Mouse (Mus musculus) frontal cortex, postnatal 36 days (tissue): Measurements from ENCODE around the gene Neurl1a.

Source experiments
- DNase-seq, 2 experiments: peaks; one replicate each; pipeline ENCODE4 v3.0.0; 2022; ENCODE audit warnings: low spot score in 2 of 2

Gene Neurl1a

DNA sequence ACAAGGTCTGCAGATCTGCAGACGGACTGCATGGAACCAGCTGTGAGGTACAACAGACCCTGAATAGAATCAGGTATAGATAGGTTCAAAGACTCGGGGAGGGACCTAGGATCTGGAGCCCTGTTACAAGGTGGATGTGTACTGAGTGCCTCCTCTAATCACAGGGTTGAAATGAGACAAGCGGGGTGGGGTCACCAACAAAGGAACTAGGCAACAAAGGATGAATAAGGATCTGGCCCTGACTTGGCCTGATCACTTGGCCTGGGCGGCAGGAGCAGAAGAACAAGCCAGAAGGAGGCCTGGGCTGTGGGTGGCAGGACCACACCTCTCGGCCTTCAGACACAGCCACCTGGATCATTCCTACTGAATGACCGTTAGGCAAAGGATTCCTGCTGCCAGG lies 107.0 kb downstream of the Neurl1a start:
- DNase-seq, result no peak

DNA sequence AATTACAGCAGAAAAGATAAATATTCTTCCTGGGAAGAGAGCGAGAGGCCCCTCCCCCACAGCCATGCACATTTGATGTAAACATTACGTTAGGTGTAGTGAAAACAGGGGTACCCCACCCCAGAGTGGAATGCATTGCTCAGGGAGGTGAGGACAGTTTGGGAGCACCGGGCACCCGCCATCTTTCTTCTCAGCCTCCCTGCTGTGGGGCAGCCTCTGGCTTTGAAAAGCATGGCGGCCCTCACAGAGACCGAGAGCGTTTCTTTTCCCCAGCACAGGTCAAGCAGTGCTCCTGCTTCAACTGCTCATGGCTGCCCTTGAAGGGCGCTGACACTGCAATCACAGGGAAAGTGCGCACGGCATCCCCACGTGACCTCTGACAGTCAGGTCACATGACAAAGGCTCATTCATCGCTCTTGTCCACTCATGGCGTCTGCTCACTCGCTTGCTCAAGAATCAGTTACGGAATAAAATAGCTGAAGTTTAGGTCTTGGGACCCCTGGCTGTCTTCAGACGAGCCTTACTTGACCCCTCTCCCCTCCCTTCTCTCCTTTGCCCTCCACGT lies 108.3 kb downstream of the Neurl1a start:
- DNase-seq, result no peak

DNA sequence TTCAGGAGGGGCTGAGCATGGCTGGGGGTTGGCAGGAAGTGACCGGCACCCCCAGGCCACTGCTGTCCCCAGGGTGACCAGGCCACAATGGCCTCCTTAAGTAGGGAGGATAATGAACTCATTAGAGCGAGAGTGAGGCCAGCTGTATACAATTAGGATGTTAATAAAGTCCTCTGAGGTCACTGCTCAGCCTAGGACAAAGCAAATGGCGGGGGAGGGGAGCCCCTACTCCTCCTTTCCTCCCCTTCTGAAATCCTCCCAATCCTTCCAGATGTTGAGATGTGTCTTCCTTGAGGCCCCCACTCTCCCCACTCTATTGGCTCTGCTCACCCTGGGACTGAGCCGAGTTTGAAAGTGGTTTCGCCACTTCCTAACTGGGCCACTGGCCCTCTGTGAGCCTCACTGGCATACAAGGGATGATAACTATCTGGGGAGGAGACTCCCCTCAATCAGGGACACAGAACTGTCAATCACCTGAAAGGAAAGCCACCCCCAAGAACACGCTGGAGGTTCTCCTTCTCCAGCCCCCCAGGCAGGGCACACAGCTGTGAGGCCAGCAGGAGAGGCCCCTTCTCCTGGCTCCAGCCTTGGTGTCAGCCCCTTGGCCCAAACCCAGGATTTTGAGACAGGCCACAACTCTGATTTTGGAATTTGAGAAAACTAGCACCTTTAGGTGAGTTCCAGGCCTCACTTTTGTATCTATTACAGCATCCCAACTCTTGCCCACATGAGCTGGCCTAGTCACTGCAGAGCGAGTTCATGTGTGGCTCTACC lies 112.9 kb downstream of the Neurl1a start:
- DNase-seq, result no peak

DNA sequence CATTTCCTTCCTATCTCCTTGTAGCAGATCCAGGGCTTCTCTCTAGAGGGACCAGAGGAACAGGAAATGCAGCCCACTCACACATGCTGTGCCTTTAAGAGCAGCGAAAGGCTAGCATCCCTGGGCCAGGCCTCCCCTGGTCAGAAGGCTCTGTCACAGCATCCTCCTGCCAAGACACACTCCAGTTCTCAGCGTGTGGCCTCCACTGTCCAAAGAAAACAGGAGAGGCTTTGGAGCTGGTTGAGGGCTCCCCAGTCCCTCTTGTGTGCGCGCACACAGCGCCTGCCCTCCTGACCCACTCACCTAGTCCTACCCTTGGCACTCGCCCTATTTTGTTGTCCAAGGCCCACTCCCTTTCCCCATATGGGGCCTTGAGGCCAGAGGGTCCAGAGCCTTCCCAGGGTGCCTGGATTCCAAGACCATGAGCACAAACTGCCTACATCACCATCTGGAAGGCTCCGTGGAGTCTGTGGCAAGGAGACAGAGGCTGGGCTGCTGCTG lies 113.9 kb downstream of the Neurl1a start:
- no peak for DNase-seq

DNA sequence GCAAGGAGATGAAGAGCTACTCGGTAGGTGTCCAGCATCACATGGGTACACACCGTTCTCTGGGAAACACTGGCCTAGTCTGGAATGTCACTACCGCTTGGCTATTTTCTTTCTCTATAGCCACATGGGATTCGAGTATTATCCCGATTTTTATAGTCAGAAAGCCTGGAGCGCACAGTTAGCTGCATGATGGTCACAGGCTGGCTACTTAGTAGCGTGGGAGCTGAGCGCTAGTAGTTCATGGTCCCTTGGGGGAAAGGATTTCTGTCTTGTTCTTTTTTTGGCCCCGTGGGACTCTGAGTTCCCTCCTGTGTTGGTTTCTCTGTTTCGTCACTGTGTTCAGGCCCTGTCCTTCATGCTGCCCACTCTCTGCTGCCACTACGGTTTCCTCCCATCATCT lies 119.5 kb downstream of the Neurl1a start:
- no peak for DNase-seq

DNA sequence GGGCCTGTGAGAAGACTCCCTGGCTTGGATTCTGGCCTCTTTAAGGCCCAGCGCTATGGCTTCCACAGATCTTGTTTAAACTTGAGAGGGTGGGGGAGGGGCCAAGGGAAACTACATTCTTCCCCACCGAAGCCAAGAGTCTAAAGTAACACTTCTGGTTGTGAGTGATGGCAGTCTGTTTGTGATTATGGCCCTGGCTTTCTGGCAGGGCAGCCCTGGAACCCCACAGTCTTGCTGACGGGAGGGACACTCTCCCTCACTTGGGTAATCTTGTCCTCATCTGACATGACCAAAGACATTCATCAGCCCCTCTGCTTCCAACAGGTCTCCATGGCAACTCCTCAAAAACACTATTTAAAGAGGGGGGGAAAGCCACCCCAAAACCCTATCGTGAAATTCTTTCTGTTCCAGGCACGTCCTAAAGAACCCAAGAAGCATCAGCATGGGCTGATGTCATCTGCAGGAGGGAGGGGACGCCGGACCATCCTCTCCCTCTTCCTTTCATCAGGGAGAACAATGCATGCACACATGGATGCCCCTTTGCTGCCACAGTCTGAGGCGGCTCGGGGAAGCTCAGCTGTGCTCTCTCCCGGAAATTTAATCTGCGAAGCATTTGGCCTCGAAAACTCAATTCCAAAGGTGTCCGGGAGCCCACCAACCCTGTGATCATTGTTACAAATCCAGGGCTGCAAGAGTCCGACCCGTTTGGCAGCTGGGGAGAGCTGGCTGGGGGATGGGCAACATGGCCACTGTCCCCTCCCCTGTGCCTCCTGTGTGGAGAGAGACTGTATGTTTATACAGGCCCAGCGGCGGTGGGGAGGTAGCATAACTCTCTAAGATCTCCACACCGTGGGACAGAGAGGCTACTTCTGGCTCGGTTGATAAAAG lies 122.9 kb downstream of the Neurl1a start:
- DNase-seq, result no peak

DNA sequence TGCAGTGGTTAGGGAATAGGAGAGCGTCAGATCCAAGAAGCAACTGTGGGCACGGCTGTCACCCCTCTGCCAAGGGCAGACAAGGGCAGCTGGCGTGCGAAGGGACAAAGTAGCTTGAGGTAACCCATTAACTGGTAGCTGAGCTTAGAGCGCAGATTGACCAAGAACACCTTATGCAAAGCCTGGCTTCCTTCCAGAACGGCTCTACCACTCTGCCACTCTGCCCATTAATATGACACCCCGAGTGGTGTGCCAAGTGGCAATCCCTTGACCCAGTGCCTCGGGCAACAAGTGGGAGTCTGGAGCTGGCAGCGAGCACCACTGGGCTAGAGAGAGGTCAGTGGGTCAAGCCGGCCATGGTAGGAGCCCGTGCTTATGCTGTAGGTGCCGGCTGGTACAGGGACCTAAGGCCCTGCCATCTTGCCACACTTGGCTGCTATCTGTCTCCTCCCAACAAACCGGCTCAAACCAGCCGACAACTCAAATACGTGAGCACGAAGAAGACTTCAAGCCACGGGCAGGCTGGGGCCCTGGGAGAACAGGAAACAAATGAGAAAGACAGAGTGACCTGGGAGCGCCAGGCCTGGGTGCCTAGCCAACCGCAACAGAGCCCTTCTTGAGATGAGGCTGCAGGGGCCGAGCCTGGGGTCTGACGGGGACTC lies 123.7 kb downstream of the Neurl1a start:
- DNase-seq, result no peak

DNA sequence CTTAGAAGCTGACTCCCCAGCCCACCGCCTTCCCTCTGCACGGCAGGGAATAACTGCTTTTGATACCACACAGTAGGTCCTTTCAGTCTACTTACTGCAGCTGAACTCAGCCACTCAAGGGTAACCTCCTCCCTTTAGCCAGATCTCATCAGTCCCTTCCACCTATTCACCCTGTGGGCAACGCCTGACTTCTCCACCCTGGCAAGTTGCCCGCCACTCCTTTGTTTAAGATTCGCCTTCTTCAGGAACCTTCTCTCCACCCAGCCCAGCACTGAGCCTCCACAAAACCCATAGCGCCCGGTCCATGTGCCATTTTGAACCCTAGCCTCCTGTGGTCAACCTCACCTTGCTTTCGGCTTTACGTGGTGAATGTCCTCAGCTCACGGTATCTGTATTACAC lies 124.5 kb downstream of the Neurl1a start:
- no peak for DNase-seq

DNA sequence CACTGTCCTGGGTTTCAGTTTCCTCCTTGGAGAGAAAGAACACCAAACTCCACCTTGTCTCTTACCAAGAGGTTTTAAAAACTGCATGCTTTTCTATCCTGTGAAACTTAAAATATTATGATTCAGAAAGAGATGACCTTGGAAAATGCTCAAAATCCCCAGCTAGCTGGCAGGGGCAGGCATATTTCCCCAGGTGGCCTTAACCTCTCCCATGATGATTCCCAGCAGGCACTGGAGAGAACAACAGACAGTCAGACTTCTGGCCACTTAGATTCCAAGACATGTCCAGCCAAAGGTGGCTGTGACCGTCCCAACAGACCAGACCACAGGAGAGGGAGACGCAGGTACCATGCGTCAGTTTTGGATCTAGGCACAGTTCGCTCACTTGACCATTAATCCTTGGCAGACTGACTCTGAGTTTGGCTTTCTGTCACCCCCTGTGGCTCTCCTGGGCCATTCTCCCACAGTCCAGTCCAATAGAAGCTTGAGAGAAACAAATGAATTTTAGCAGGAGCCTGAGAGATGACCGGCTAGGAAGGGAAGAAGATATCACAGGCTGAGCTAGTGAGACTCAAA lies 125.6 kb downstream of the Neurl1a start:
- no peak for DNase-seq

DNA sequence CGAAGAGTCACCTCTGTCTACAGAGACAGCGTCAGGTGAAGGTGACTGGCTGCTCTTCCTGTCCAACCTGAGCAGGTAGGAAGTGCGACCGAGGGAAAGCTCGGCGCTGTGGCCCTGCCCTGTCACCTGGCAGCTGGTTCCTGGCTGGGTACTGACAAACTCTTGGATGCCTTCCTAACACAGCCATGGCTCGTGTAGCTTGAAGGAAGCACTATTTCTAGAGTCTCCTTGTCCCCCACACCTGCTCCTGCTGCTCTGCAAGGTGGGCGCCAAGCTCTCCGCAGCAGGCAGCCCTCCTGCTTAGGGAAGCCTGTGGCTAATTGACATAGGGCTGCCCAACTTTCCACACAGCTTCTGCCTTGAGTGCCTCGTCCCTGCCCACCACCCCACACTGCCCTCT lies 126.8 kb downstream of the Neurl1a start:
- no peak for DNase-seq

DNA sequence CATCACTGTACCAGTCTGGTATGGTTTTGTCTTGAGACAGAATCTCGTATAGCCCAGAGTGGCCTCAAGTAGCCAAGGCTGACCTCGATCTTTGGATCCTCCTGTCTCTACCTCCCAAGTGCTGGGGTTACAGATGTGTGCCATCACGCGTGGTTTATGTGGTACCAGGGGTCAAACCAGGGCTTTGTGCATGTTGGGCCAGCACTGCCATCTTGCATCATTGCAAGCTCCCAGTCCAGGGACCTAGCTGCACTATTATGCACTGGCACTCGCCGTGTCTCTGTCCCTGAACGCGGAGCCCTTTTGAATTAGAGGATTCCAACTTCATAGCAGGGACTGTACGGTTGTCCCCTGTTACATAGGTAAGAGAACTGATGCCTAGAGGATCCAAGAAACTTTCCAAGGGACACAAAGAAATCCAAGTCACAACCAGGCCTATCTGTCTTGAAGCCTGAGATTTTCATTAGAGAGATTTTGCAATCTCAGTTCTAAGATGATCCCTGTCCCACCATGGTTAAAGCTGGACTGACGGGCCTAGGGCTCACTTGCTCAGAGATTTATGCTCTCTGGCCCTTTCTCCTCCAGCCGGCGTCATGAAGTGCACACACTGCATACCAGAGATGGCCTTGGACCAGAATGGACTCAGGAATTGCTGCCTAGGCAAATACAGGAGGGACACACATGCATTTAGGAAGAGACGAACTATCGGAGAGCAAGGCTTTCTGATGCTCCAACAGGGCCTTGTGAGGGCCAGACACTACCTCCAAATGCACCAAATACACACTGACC lies 127.7 kb downstream of the Neurl1a start:
- no peak for DNase-seq

DNA sequence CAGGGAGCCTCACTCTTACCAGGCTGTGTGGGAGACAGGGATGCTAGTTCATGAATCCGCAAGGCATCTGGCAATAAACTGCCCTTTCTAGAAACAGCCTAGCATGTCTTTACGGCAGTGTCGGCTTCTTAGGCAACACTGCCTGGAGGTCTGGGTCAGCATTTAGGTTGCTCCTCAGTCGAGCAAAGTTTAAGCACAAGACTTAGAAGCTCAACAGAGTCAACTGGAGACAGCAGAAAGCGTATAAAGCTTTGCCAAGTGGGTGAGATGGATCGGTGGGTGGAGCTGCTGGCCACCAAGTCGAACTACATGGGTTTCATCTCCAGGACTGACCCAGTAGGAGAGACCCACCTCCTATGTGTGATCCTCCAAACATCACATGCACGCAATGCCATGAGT lies 128.3 kb downstream of the Neurl1a start:
- DNase-seq, result no peak
